Mouse (Mus musculus) thymus, adult 18-20 months (tissue): ENCODE results near the gene Gabbr2.

Source experiments
- DNase-seq, 2 experiments: peaks; one replicate each; pipeline ENCODE4 v3.0.0; 2022; ENCODE audit warnings: mixed read lengths in 2 of 2

Gene Gabbr2

GRCm38 (mm10) chr4:46754407-46755194 is 237.1 kb downstream of the Gabbr2 start:
- no peak for DNase-seq

GRCm38 (mm10) chr4:46752306-46752705 is 239.4 kb downstream of the Gabbr2 start:
- DNase-seq, result peak in 1 of 2 experiments; percentile 25

- no peak for DNase-seq
Measured at GRCm38 (mm10) chr4:46749015-46749414, 242.7 kb downstream of the Gabbr2 start.

- no peak for DNase-seq
Measured at GRCm38 (mm10) chr4:46747007-46747746, 244.5 kb downstream of the Gabbr2 start.

GRCm38 (mm10) chr4:46745536-46745935 is 246.1 kb downstream of the Gabbr2 start:
- no peak for DNase-seq

GRCm38 (mm10) chr4:46744583-46745155 is 247.0 kb downstream of the Gabbr2 start:
- DNase-seq, result no peak

GRCm38 (mm10) chr4:46742601-46743000 is 249.1 kb downstream of the Gabbr2 start:
- DNase-seq, result no peak

GRCm38 (mm10) chr4:46736910-46737511 is 254.7 kb downstream of the Gabbr2 start:
- DNase-seq, result no peak

GRCm38 (mm10) chr4:46734906-46735305 is 256.8 kb downstream of the Gabbr2 start:
- DNase-seq, result no peak

- no peak for DNase-seq
Measured at GRCm38 (mm10) chr4:46731590-46731989, 260.1 kb downstream of the Gabbr2 start.

- no peak for DNase-seq
Measured at GRCm38 (mm10) chr4:46729306-46730042, 262.2 kb downstream of the Gabbr2 start.

- no peak for DNase-seq
Measured at GRCm38 (mm10) chr4:46728231-46728630, 263.4 kb downstream of the Gabbr2 start.

GRCm38 (mm10) chr4:46727153-46727552 is 264.5 kb downstream of the Gabbr2 start:
- no peak for DNase-seq

- no peak for DNase-seq
Measured at GRCm38 (mm10) chr4:46720821-46721557, 270.7 kb downstream of the Gabbr2 start.

- no peak for DNase-seq
Measured at GRCm38 (mm10) chr4:46720070-46720469, 271.6 kb downstream of the Gabbr2 start.

- DNase-seq, result no peak
Measured at GRCm38 (mm10) chr4:46718624-46719023, 273.0 kb downstream of the Gabbr2 start.

- no peak for DNase-seq
Measured at GRCm38 (mm10) chr4:46717156-46717555, 274.5 kb downstream of the Gabbr2 start.

GRCm38 (mm10) chr4:46716361-46716760 is 275.3 kb downstream of the Gabbr2 start:
- DNase-seq, result no peak

GRCm38 (mm10) chr4:46710523-46710922 is 281.1 kb downstream of the Gabbr2 start:
- no peak for DNase-seq

- DNase-seq, result no peak
Measured at GRCm38 (mm10) chr4:46710018-46710417, 281.7 kb downstream of the Gabbr2 start.

- no peak for DNase-seq
Measured at GRCm38 (mm10) chr4:46709492-46709891, 282.2 kb downstream of the Gabbr2 start.

GRCm38 (mm10) chr4:46705739-46706138 is 285.9 kb downstream of the Gabbr2 start:
- no peak for DNase-seq
